Mouse (Mus musculus): ENCODE measurements around the gene Arhgef2. TPM values are rescaled to one million over a fixed set of nuclear protein-coding genes. Genes with fewer than 3 reads are reported as not detected.

The Arhgef2 gene
- polyA plus RNA-seq, 1 experiment from 2014 or later = 84.9 TPM

DNA sequence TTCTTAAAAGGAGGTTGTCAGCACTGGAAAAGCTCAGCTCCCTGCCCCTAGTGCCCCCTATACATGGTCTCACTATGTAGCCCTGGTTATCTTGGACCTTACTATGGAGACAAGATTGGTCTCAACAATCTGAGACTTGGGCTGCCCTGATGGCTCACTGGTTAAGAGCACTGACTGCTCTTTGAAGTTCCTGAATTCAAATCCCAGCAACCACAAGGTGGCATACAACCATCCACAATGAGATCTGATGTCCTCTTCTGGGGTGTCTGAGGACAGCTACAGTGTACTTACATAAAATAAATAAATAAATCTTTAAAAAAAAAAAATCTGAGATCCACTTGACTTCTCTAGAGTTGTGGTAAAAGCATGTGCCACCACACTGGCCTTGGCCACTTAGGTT lies 89.8 kb downstream of the Arhgef2 start:
- no peak for ATAC-seq (ENCODE audit: insufficient number of reproducible peaks, low FRiP score, low TSS enrichment, low read depth)
- Histone ChIP-seq H3K27ac (no peak overlapping the region), H3K9me3 (no peaks in the 10 kb centered on the region)

More for the DNA sequence above, 89.8 kb downstream of the Arhgef2 start:
- Histone ChIP-seq H3K27me3 (no peaks in the 10 kb centered on the region), H3K4me3 (no peak overlapping the region), H3K4me1 (no peaks in the 10 kb centered on the region), H3K9ac (no peak overlapping the region), H3K4me2 (no peak overlapping the region), H3K36me3 (peaks cover 94% of the 10 kb centered on the region)

Other genes with a start within 250 kb of the Arhgef2 start
- 16.4 and 16.9 TPM in 2 replicates for gene Paqr6, start 241.4 kb upstream of the Arhgef2 start, polyA plus RNA-seq (2015; fragmentation: Nextera tagmentation; extraction: Ambion mirVana)
- gene Bglap3, start 233.2 kb upstream of the Arhgef2 start, polyA plus RNA-seq (2015; fragmentation: Nextera tagmentation; extraction: Ambion mirVana) = 34.8 and 39.9 TPM in 2 replicates
- 1.5 and 2.4 TPM in 2 replicates for gene Bglap2, start 227.3 kb upstream of the Arhgef2 start, polyA plus RNA-seq (2015; fragmentation: Nextera tagmentation; extraction: Ambion mirVana)
- 0.88 and 1.7 TPM in 2 replicates for gene Bglap, start 221.5 kb upstream of the Arhgef2 start, polyA plus RNA-seq (2015; fragmentation: Nextera tagmentation; extraction: Ambion mirVana)
- gene Pmf1, start 195.6 kb upstream of the Arhgef2 start, polyA plus RNA-seq (2015; fragmentation: Nextera tagmentation; extraction: Ambion mirVana) = 94.9 and 106 TPM in 2 replicates
- gene Slc25a44, start 180.8 kb upstream of the Arhgef2 start, polyA plus RNA-seq (2015; fragmentation: Nextera tagmentation; extraction: Ambion mirVana) = 16.5 and 17.1 TPM in 2 replicates
- gene Sema4a, start 144.8 kb upstream of the Arhgef2 start, polyA plus RNA-seq (2015; fragmentation: Nextera tagmentation; extraction: Ambion mirVana) = 23.1 and 24.5 TPM in 2 replicates
- gene Lmna, start 96.0 kb upstream of the Arhgef2 start, polyA plus RNA-seq (2015; fragmentation: Nextera tagmentation; extraction: Ambion mirVana) = 635 and 751 TPM in 2 replicates
- gene Mex3a, start 73.6 kb upstream of the Arhgef2 start, polyA plus RNA-seq (2015; fragmentation: Nextera tagmentation; extraction: Ambion mirVana) = 17.6 and 21.0 TPM in 2 replicates
- 144 and 148 TPM in 2 replicates for gene Rab25, start 57.7 kb upstream of the Arhgef2 start, polyA plus RNA-seq (2015; fragmentation: Nextera tagmentation; extraction: Ambion mirVana)
- gene Lamtor2, start 52.9 kb upstream of the Arhgef2 start, polyA plus RNA-seq (2015; fragmentation: Nextera tagmentation; extraction: Ambion mirVana) = 194 and 207 TPM in 2 replicates
- 39.6 and 44.1 TPM in 2 replicates for gene Ubqln4, start 52.2 kb upstream of the Arhgef2 start, polyA plus RNA-seq (2015; fragmentation: Nextera tagmentation; extraction: Ambion mirVana)
- 347 and 365 TPM in 2 replicates for gene Ssr2, start 30.1 kb upstream of the Arhgef2 start, polyA plus RNA-seq (2015; fragmentation: Nextera tagmentation; extraction: Ambion mirVana)
- gene Rxfp4, start 47.2 kb downstream of the Arhgef2 start, polyA plus RNA-seq (2015; fragmentation: Nextera tagmentation; extraction: Ambion mirVana) = 0.19 TPM in 1 of 2 replicates, not detected in the other
- gene Khdc4, start 79.8 kb downstream of the Arhgef2 start, polyA plus RNA-seq (2015; fragmentation: Nextera tagmentation; extraction: Ambion mirVana) = 77.9 and 86.7 TPM in 2 replicates
- gene Rit1, start 110.9 kb downstream of the Arhgef2 start, polyA plus RNA-seq (2015; fragmentation: Nextera tagmentation; extraction: Ambion mirVana) = 65.7 and 65.8 TPM in 2 replicates
- 16.9 and 17.5 TPM in 2 replicates for gene Syt11, start 169.2 kb downstream of the Arhgef2 start, polyA plus RNA-seq (2015; fragmentation: Nextera tagmentation; extraction: Ambion mirVana)
- 8.5 and 9.9 TPM in 2 replicates for gene Gon4l, start 229.3 kb downstream of the Arhgef2 start, polyA plus RNA-seq (2015; fragmentation: Nextera tagmentation; extraction: Ambion mirVana)